Mouse (Mus musculus) small intestine, adult 2 months (tissue): ENCODE data around the gene Sptlc2.

Source experiments
- CTCF ChIP-seq: fragments of 200-500 bp; IDR thresholded peaks from 2 replicates; pipeline ENCODE4 v1.5.1; 2012; ENCODE audit warnings: low read depth, mild to moderate bottlenecking, control low read depth, inconsistent platforms, low read length, moderate library complexity, mixed read lengths; ENCODE audit not compliant: insufficient replicate concordance, insufficient read length; ENCODE audit errors: extremely low read depth
- POLR2A ChIP-seq: fragments of 200-500 bp; IDR thresholded peaks from 2 replicates; pipeline ENCODE4 v1.6.1; 2012; ENCODE audit warnings: low read depth, mild to moderate bottlenecking, control low read depth, inconsistent platforms, low read length, moderate library complexity

DNA sequence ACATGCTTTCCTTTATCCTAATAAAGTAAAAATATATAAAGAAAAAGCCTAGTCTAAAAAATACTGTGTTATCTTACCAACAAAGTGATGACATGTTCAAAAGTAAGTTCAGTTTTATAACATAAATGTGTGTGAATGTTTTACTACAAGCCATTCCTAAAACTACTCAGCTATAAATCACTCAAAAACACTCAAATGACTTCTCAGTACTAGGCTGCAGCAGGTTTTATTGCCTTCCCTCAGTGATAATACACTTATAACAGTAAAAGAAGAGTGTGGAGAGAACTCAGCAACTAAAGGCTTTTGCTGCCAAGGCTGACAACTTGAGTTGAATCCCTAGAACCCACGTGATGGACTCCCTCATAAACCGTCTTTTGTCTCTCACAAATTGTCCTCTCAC lies 18.8 kb downstream of the Sptlc2 start:
- TF ChIP-seq CTCF (no peak), POLR2A (no peak)
